ENCODE assay signal across 8 mouse cellular contexts in genomic region chr16:43503636-43504010, GRCm38 (mm10).
DNase-seq lines count a peak whose midpoint lies in the region; ATAC-seq lines count a peak whose summit lies in the region.

No protein-coding gene starts in this region.

- H3K9ac ChIP-seq in heart, embryonic 12.5 days: peak overlapping the region; percentile 77
- H3K9ac ChIP-seq in liver, embryonic 16.5 days (ENCODE audit: low read depth, low read length): no peak overlapping the region

- H3K4me2 ChIP-seq in heart, embryonic 12.5 days: peak overlapping the region; percentile 80
- peak overlapping the region; percentile 20 for H3K4me2 ChIP-seq in liver, embryonic 16.5 days (ENCODE audit: low read depth, low read length)

- DNase-seq in heart, adult 8-10 months (ENCODE audit: low spot score): no peak
- DNase-seq in cerebellum, adult 11 months: peak; percentile 36
- no peak for DNase-seq in spleen, postnatal 36 days (ENCODE audit: low spot score in 2 of 2)
- DNase-seq in layer of hippocampus, adult 9-11 months: no peak
- DNase-seq in right cerebral cortex, postnatal 25 days: no peak

- WGBS in heart, embryonic 12.5 days: 2% methylated on average over 5 of the region's 5 CpGs
- 2% methylated on average over 5 of the region's 5 CpGs for WGBS in liver, embryonic 16.5 days (ENCODE audit: insufficient replicate concordance)

- peak overlapping the region; percentile 54 for H3K4me3 ChIP-seq in heart, embryonic 12.5 days
- H3K4me3 ChIP-seq in liver, embryonic 16.5 days (ENCODE audit: low read depth, low read length): no peak overlapping the region

- no peaks in the 10 kb centered on the region for H3K36me3 ChIP-seq in heart, embryonic 12.5 days
- no peaks in the 10 kb centered on the region for H3K36me3 ChIP-seq in liver, embryonic 16.5 days (ENCODE audit: control insufficient read depth, insufficient read depth)

- peaks cover 19% of the 10 kb centered on the region for H3K4me1 ChIP-seq in heart, embryonic 12.5 days (replicated peaks)
- H3K4me1 ChIP-seq in liver, embryonic 16.5 days (ENCODE audit: control insufficient read depth, low read depth, low read length): no peaks in the 10 kb centered on the region

- peak overlapping the region; percentile 88 for H3K27ac ChIP-seq in heart, embryonic 12.5 days (ENCODE audit: poor library complexity, severe bottlenecking)
- H3K27ac ChIP-seq in liver, embryonic 16.5 days (ENCODE audit: low read length): no peak overlapping the region

- no peaks in the 10 kb centered on the region for H3K27me3 ChIP-seq in heart, embryonic 12.5 days (replicated peaks)
- peaks cover 4% of the 10 kb centered on the region; the same call in 1 of the 2 replicates for H3K27me3 ChIP-seq in liver, embryonic 16.5 days (ENCODE audit: control insufficient read depth, insufficient read depth, low read depth, low read length)

- H3K9me3 ChIP-seq in heart, embryonic 12.5 days (replicated peaks): no peaks in the 10 kb centered on the region
- no peaks in the 10 kb centered on the region for H3K9me3 ChIP-seq in liver, embryonic 16.5 days (replicated peaks; ENCODE audit: control insufficient read depth, low read length)

- ATAC-seq in heart, embryonic 12.5 days (ENCODE audit: insufficient number of reproducible peaks, low FRiP score): no peak
- ATAC-seq in granulocyte monocyte progenitor cell, adult 5-6 weeks (replicated peaks; ENCODE audit: poor library complexity, severe bottlenecking): 0 out of 2 replicates have a peak, but pooled peaks have one; percentile 18
- no peak for ATAC-seq in liver, embryonic 16.5 days (ENCODE audit: low read depth)
